Mouse (Mus musculus): ENCODE data around the gene Tcf7l2.

GRCm38 (mm10) chr19:55839036-55839555 lies 97.5 kb downstream of the Tcf7l2 start:
- TF ChIP-seq CTCF (IDR thresholded peaks at IDR 0.05; ENCODE audit: control insufficient read depth, insufficient read depth, low read length) (no peak), POLR2A (IDR thresholded peaks at IDR 0.05; ENCODE audit: borderline replicate concordance, control insufficient read depth, low read depth, low read length) (no peak)

All from bone marrow, adult 2 months (tissue).